Mouse (Mus musculus): Measurements from ENCODE around the gene Xxylt1. TPM values are rescaled to one million over a fixed set of nuclear protein-coding genes. Genes with fewer than 3 reads are reported as not detected.

Gene Xxylt1
- polyA plus RNA-seq, 1 experiment from 2014 or later: 25.8 TPM

DNA sequence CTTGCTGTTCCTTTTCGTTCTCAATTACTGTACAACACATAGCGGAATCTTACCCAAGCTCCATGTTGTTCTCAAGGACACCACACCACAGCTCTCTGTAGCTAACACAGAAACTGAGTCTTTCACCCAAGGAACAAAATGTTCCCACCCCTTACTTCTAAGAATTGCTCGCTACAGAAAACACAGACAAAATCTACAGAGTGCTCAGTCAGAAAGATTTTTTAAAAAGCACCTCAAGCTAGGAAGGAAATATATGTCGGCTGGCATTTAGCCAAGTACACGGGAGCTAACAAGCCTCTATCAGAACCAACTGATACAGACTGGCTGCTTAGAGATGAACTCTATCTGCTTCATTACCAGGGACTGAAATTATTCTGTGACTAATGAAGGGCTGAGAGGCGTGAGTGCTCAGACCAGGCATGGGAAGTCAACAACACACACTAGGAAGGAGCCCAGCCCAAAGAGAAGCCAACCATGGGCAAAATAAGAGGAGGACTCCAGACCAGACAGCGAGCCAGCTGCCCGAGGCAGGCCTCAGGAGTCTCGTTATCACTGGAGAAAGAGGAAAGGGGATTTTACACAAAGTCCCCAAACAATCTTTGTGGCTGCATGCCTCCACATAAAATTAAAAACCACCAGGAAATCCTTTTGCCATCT, 41.3 kb downstream of the Xxylt1 start:
- no peak overlapping the region for H3K27ac ChIP-seq
- 70% methylated on average over 9 of the region's 9 CpGs for WGBS

GRCm38 (mm10) chr16:31037431-31037830, 43.8 kb downstream of the Xxylt1 start:
- no peak for ATAC-seq (ENCODE audit: insufficient number of reproducible peaks, insufficient read depth, low FRiP score, low TSS enrichment)

More for the DNA sequence above, 41.3 kb downstream of the Xxylt1 start:
- Histone ChIP-seq H3K9ac (no peak overlapping the region), H3K27me3 (no peaks in the 10 kb centered on the region), H3K4me3 (no peak overlapping the region), H3K9me3 (no peaks in the 10 kb centered on the region), H3K4me2 (replicated peaks) (no peak overlapping the region), H3K4me1 (peaks cover 13% of the 10 kb centered on the region), H3K36me3 (no peaks in the 10 kb centered on the region)
- ATAC-seq (ENCODE audit: insufficient number of reproducible peaks, insufficient read depth, low FRiP score, low TSS enrichment): no peak

GRCm38 (mm10) chr16:31035651-31036245, 45.5 kb downstream of the Xxylt1 start:
- H3K4me3 ChIP-seq: no peak overlapping the region
- 0 out of 2 replicates have a peak, but pooled peaks have one; percentile 38 for ATAC-seq (ENCODE audit: insufficient number of reproducible peaks, insufficient read depth, low FRiP score, low TSS enrichment)

More at GRCm38 (mm10) chr16:31037431-31037830, 43.8 kb downstream of the Xxylt1 start:
- Histone ChIP-seq H3K36me3 (no peaks in the 10 kb centered on the region), H3K27ac (no peak overlapping the region), H3K9ac (no peak overlapping the region), H3K4me2 (replicated peaks) (no peak overlapping the region), H3K27me3 (no peaks in the 10 kb centered on the region), H3K4me3 (no peak overlapping the region), H3K4me1 (peaks cover 19% of the 10 kb centered on the region), H3K9me3 (no peaks in the 10 kb centered on the region)
- 74% methylated on average over 1 of the region's 1 CpGs for WGBS

GRCm38 (mm10) chr16:31035235-31035634, 46.0 kb downstream of the Xxylt1 start:
- Histone ChIP-seq H3K4me1 (peaks cover 25% of the 10 kb centered on the region), H3K27me3 (no peaks in the 10 kb centered on the region), H3K9ac (no peak overlapping the region), H3K4me2 (replicated peaks) (no peak overlapping the region), H3K36me3 (no peaks in the 10 kb centered on the region), H3K4me3 (no peak overlapping the region), H3K9me3 (no peaks in the 10 kb centered on the region), H3K27ac (peak overlapping the region; percentile 75; the same call in 1 of the 2 replicates)
- no peak for ATAC-seq (ENCODE audit: insufficient number of reproducible peaks, insufficient read depth, low FRiP score, low TSS enrichment)
- 50% methylated on average over 7 of the region's 7 CpGs for WGBS

More at GRCm38 (mm10) chr16:31035651-31036245, 45.5 kb downstream of the Xxylt1 start:
- H3K36me3 ChIP-seq: no peaks in the 10 kb centered on the region
- H3K9ac ChIP-seq: no peak overlapping the region
- H3K4me2 ChIP-seq (replicated peaks): no peak overlapping the region
- no peaks in the 10 kb centered on the region for H3K27me3 ChIP-seq
- peak overlapping the region; percentile 68 for H3K27ac ChIP-seq
- H3K4me1 ChIP-seq: peaks cover 25% of the 10 kb centered on the region
- H3K9me3 ChIP-seq: no peaks in the 10 kb centered on the region
- WGBS: 67% methylated on average over 8 of the region's 8 CpGs

- no peak for ATAC-seq (ENCODE audit: insufficient number of reproducible peaks, insufficient read depth, low FRiP score, low TSS enrichment)
- Histone ChIP-seq H3K27ac (no peak overlapping the region), H3K4me1 (peaks cover 21% of the 10 kb centered on the region), H3K4me3 (no peak overlapping the region), H3K36me3 (no peaks in the 10 kb centered on the region), H3K9me3 (no peaks in the 10 kb centered on the region), H3K9ac (no peak overlapping the region), H3K4me2 (replicated peaks) (no peak overlapping the region), H3K27me3 (no peaks in the 10 kb centered on the region)
- WGBS: 62% methylated on average over 3 of the region's 3 CpGs
These were observed 47.2 kb downstream of the Xxylt1 start for GRCm38 (mm10) chr16:31034051-31034450.

DNA sequence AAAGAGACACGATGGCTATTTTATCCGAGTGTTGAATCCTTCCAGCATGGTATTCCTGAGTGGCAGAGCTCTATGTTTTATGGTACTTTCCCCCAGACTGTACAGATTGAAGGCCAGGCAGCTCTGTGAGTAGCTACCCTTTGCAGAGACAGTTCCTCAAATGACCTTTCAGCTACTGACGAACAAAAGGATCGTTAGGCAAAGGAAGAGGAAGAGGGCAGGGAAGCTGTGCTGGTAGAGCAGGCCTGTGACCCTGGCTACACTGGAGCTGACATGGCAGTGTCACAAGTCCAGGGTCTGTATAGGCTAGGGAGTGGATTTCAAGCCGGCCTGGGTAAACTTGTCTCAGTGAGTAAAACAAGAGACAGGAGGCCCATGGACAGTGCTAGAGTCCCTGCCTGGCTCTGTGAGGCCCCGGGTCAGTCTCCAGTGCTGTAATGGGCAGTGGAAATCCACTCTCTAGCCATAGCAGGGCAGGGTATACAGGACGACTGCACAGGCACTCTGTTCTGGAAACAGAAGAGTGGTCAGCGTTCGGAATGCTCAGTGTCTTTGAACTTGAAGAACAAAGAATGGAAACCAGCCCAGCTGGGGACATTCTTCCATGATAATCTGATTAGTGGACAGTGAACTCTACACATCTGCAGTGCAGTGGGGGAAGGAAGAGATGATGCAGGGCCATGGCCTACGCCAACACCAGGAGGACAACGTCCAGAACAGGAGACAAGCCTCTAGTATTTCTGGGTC, 51.3 kb downstream of the Xxylt1 start:
- H3K4me3 ChIP-seq: no peak overlapping the region
- WGBS: 69% methylated on average over 11 of the region's 11 CpGs

GRCm38 (mm10) chr16:31027675-31028074, 53.6 kb downstream of the Xxylt1 start:
- H3K27ac ChIP-seq: no peak overlapping the region
- H3K9me3 ChIP-seq: no peaks in the 10 kb centered on the region
- H3K4me1 ChIP-seq: 0 out of 2 replicates have a peak, but pooled peaks cover 6% of the 10 kb centered on the region
- H3K4me2 ChIP-seq (replicated peaks): no peak overlapping the region
- H3K27me3 ChIP-seq: no peaks in the 10 kb centered on the region
- ATAC-seq (ENCODE audit: insufficient number of reproducible peaks, insufficient read depth, low FRiP score, low TSS enrichment): no peak
- no peaks in the 10 kb centered on the region for H3K36me3 ChIP-seq
- H3K4me3 ChIP-seq: no peak overlapping the region
- H3K9ac ChIP-seq: no peak overlapping the region

More for the DNA sequence above, 51.3 kb downstream of the Xxylt1 start:
- H3K4me2 ChIP-seq (replicated peaks): no peak overlapping the region
- H3K27ac ChIP-seq: no peak overlapping the region
- no peaks in the 10 kb centered on the region for H3K9me3 ChIP-seq
- H3K36me3 ChIP-seq: no peaks in the 10 kb centered on the region
- no peak overlapping the region for H3K9ac ChIP-seq
- no peaks in the 10 kb centered on the region for H3K27me3 ChIP-seq
- peaks cover 12% of the 10 kb centered on the region for H3K4me1 ChIP-seq
- no peak for ATAC-seq (ENCODE audit: insufficient number of reproducible peaks, insufficient read depth, low FRiP score, low TSS enrichment)

GRCm38 (mm10) chr16:31025516-31025915, 55.7 kb downstream of the Xxylt1 start:
- 89% methylated on average over 7 of the region's 7 CpGs for WGBS

GRCm38 (mm10) chr16:31024997-31025396, 56.2 kb downstream of the Xxylt1 start:
- H3K27ac ChIP-seq: no peak overlapping the region
- H3K4me1 ChIP-seq: no peaks in the 10 kb centered on the region; the same call in none of the 2 replicates
- H3K9me3 ChIP-seq: no peaks in the 10 kb centered on the region
- H3K4me3 ChIP-seq: no peak overlapping the region
- ATAC-seq (ENCODE audit: insufficient number of reproducible peaks, insufficient read depth, low FRiP score, low TSS enrichment): no peak
- no peak overlapping the region for H3K4me2 ChIP-seq (replicated peaks)
- H3K9ac ChIP-seq: no peak overlapping the region
- WGBS: 78% methylated on average over 4 of the region's 4 CpGs
- no peaks in the 10 kb centered on the region for H3K27me3 ChIP-seq
- H3K36me3 ChIP-seq: no peaks in the 10 kb centered on the region

More at GRCm38 (mm10) chr16:31025516-31025915, 55.7 kb downstream of the Xxylt1 start:
- H3K9me3 ChIP-seq: no peaks in the 10 kb centered on the region
- H3K9ac ChIP-seq: no peak overlapping the region
- H3K4me2 ChIP-seq (replicated peaks): no peak overlapping the region
- no peak overlapping the region for H3K4me3 ChIP-seq
- no peaks in the 10 kb centered on the region for H3K27me3 ChIP-seq
- no peak overlapping the region for H3K27ac ChIP-seq
- no peak for ATAC-seq (ENCODE audit: insufficient number of reproducible peaks, insufficient read depth, low FRiP score, low TSS enrichment)
- H3K4me1 ChIP-seq: no peaks in the 10 kb centered on the region; the same call in none of the 2 replicates
- no peaks in the 10 kb centered on the region for H3K36me3 ChIP-seq

DNA sequence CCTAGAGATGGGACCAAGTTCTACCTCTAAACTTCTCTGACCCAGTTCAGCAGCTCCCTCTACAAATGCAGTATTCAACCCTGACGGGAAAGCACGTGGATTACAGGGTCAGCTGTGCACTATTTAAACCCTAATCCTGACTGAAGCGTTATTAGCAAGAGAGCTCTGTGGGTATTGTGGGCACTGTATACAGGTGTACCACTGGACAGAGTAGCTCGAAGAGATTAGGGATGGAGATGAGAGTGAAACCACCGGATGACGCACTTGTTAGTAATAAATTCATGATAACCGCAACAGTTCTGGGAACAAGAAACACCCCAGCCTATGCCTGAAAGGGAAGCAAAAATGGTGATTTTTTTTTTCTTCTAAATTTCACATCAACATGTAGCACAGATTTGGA, 57.0 kb downstream of the Xxylt1 start:
- Histone ChIP-seq H3K27ac (no peak overlapping the region), H3K4me2 (replicated peaks) (no peak overlapping the region)
- WGBS: 75% methylated on average over 7 of the region's 7 CpGs

GRCm38 (mm10) chr16:31023803-31024202, 57.4 kb downstream of the Xxylt1 start:
- Histone ChIP-seq H3K4me1 (no peaks in the 10 kb centered on the region; the same call in none of the 2 replicates), H3K9ac (no peak overlapping the region), H3K27me3 (no peaks in the 10 kb centered on the region), H3K9me3 (no peaks in the 10 kb centered on the region), H3K4me2 (replicated peaks) (no peak overlapping the region), H3K4me3 (no peak overlapping the region), H3K27ac (no peak overlapping the region), H3K36me3 (no peaks in the 10 kb centered on the region)
- WGBS: 72% methylated on average over 8 of the region's 8 CpGs
- ATAC-seq (ENCODE audit: insufficient number of reproducible peaks, insufficient read depth, low FRiP score, low TSS enrichment): no peak

More for the DNA sequence above, 57.0 kb downstream of the Xxylt1 start:
- no peak for ATAC-seq (ENCODE audit: insufficient number of reproducible peaks, insufficient read depth, low FRiP score, low TSS enrichment)
- H3K36me3 ChIP-seq: no peaks in the 10 kb centered on the region
- no peak overlapping the region for H3K9ac ChIP-seq
- H3K4me1 ChIP-seq: no peaks in the 10 kb centered on the region; the same call in none of the 2 replicates
- no peak overlapping the region for H3K4me3 ChIP-seq
- H3K9me3 ChIP-seq: no peaks in the 10 kb centered on the region
- no peaks in the 10 kb centered on the region for H3K27me3 ChIP-seq

Measured in embryonic facial prominence, embryonic 12.5 days (tissue).